Mouse (Mus musculus) heart, embryonic 13.5 days (tissue): ENCODE measurements around the gene Pogz. TPM values are rescaled to one million over a fixed set of nuclear protein-coding genes. Genes with fewer than 3 reads are reported as not detected.

ENCODE experiments used
- ATAC-seq: fragments of 200-750 bp; cut with Nextera tagmentation; 2 replicates; pipeline ENCODE4 v1.8.0; 2017; ENCODE audit warnings: moderate TSS enrichment; ENCODE audit not compliant: insufficient number of reproducible peaks, low FRiP score, low TSS enrichment; ENCODE audit errors: extremely low read depth
- H3K27ac ChIP-seq: fragments of 300-500 bp; sonication (generic); replicated peaks from 2 replicates; pipeline ENCODE4 v1.5.1; 2015; ENCODE audit warnings: moderate library complexity, mild to moderate bottlenecking, inconsistent platforms
- H3K27me3 ChIP-seq: fragments of 300-500 bp; sonication (generic); replicated peaks from 2 replicates; pipeline ENCODE4 v1.6.1; 2015; ENCODE audit warnings: mild to moderate bottlenecking, inconsistent platforms
- H3K36me3 ChIP-seq: fragments of 300-500 bp; sonication (generic); 2 replicates; pipeline ENCODE4 v1.6.1; 2015; ENCODE audit warnings: mild to moderate bottlenecking, inconsistent platforms
- H3K4me1 ChIP-seq: fragments of 300-500 bp; sonication (generic); 2 replicates; pipeline ENCODE4 v1.6.1; 2015; ENCODE audit warnings: inconsistent platforms
- H3K4me2 ChIP-seq: fragments of 300-500 bp; sonication (generic); 2 replicates; pipeline ENCODE4 v1.6.1; 2015; ENCODE audit warnings: inconsistent platforms, mild to moderate bottlenecking, moderate library complexity
- H3K4me3 ChIP-seq: fragments of 300-500 bp; sonication (generic); 2 replicates; pipeline ENCODE4 v1.5.1; 2015; ENCODE audit warnings: moderate library complexity, mild to moderate bottlenecking, inconsistent platforms
- H3K9ac ChIP-seq: fragments of 300-500 bp; sonication (generic); 2 replicates; pipeline ENCODE4 v1.6.1; 2015; ENCODE audit warnings: inconsistent platforms, mild to moderate bottlenecking, moderate library complexity
- H3K9me3 ChIP-seq: fragments of 300-500 bp; sonication (generic); 2 replicates; pipeline ENCODE4 v1.6.1; 2016; ENCODE audit warnings: inconsistent platforms
- WGBS: fragments of 180-500 bp; shearing (Covaris S2); methylation state at CpG from one replicate; pipeline ENCODE4 v1.1.7; 2015; ENCODE audit warnings: mixed read lengths; 5-methylcytosine and 5-hydroxymethylcytosine counted together
- polyA plus RNA-seq: library from polyadenylated mRNA; unstranded; fragments of >200 nt; fragmentation: Nextera tagmentation; extraction: Ambion mirVana; gene quantifications from 2 replicates; pipeline ENCODE4 v1.2.1, GENCODE M21; 2015

Gene Pogz
- polyA plus RNA-seq = 9.3 and 10.1 TPM in 2 replicates

GRCm38 (mm10) chr3:94837183-94837890, at the start of gene Pogz:
Pogz (plus strand) TSS chr3:94837567.
- Histone ChIP-seq H3K27ac (peak within 1 kb of the TSS; percentile 98), H3K4me3 (peak within 1 kb of the TSS; percentile 81), H3K36me3 (no peaks in the 10 kb centered on the region), H3K9ac (peak within 1 kb of the TSS; percentile 93), H3K9me3 (no peaks in the 10 kb centered on the region), H3K4me2 (peak within 1 kb of the TSS; percentile 77), H3K27me3 (no peaks in the 10 kb centered on the region), H3K4me1 (peaks cover 26% of the 10 kb centered on the region)
- WGBS = 1% methylated on average over 53 of the region's 57 CpGs
- peak; percentile 83 for ATAC-seq

- Histone ChIP-seq H3K36me3 (no peaks in the 10 kb centered on the region), H3K27ac (no peak overlapping the region), H3K4me2 (no peak overlapping the region), H3K9ac (no peak overlapping the region), H3K9me3 (no peaks in the 10 kb centered on the region), H3K4me1 (peaks cover 21% of the 10 kb centered on the region), H3K4me3 (no peak overlapping the region), H3K27me3 (peaks cover 23% of the 10 kb centered on the region)
- 93% methylated on average over 1 of the region's 1 CpGs for WGBS
- no peak for ATAC-seq
These were observed 48.3 kb upstream of the Pogz start for GRCm38 (mm10) chr3:94789071-94789470.

- H3K9me3 ChIP-seq = no peaks in the 10 kb centered on the region
- peaks cover 22% of the 10 kb centered on the region for H3K4me1 ChIP-seq
- H3K4me3 ChIP-seq = no peak overlapping the region
- no peaks in the 10 kb centered on the region for H3K36me3 ChIP-seq
- no peak overlapping the region for H3K4me2 ChIP-seq
- no peak overlapping the region for H3K9ac ChIP-seq
- no peak for ATAC-seq
- H3K27ac ChIP-seq = no peak overlapping the region
- H3K27me3 ChIP-seq = peaks cover 18% of the 10 kb centered on the region
- 74% methylated on average over 2 of the region's 2 CpGs for WGBS
These were observed 47.9 kb upstream of the Pogz start for GRCm38 (mm10) chr3:94789516-94789915.

- Histone ChIP-seq H3K27me3 (peaks cover 6% of the 10 kb centered on the region), H3K27ac (no peak overlapping the region), H3K4me3 (no peak overlapping the region), H3K36me3 (no peaks in the 10 kb centered on the region), H3K4me2 (no peak overlapping the region), H3K4me1 (peaks cover 13% of the 10 kb centered on the region), H3K9me3 (no peaks in the 10 kb centered on the region), H3K9ac (no peak overlapping the region)
- no peak for ATAC-seq
- WGBS = 72% methylated on average over 2 of the region's 2 CpGs
These were observed 45.1 kb upstream of the Pogz start for GRCm38 (mm10) chr3:94792258-94792657.

GRCm38 (mm10) chr3:94793672-94794071, 43.7 kb upstream of the Pogz start:
- no peaks in the 10 kb centered on the region for H3K9me3 ChIP-seq
- no peak overlapping the region for H3K9ac ChIP-seq
- H3K4me1 ChIP-seq = peaks cover 11% of the 10 kb centered on the region
- no peaks in the 10 kb centered on the region for H3K27me3 ChIP-seq
- no peak overlapping the region for H3K4me3 ChIP-seq
- no peaks in the 10 kb centered on the region for H3K36me3 ChIP-seq
- WGBS = 42% methylated on average over 2 of the region's 2 CpGs
- no peak overlapping the region for H3K27ac ChIP-seq
- no peak for ATAC-seq
- no peak overlapping the region for H3K4me2 ChIP-seq

GRCm38 (mm10) chr3:94794359-94794758, 43.0 kb upstream of the Pogz start:
- no peak overlapping the region for H3K27ac ChIP-seq
- no peaks in the 10 kb centered on the region for H3K9me3 ChIP-seq
- H3K9ac ChIP-seq = no peak overlapping the region
- no peak overlapping the region for H3K4me2 ChIP-seq
- peaks cover 11% of the 10 kb centered on the region for H3K4me1 ChIP-seq
- H3K27me3 ChIP-seq = no peaks in the 10 kb centered on the region
- ATAC-seq = no peak
- 65% methylated on average over 2 of the region's 2 CpGs for WGBS
- no peaks in the 10 kb centered on the region for H3K36me3 ChIP-seq
- H3K4me3 ChIP-seq = no peak overlapping the region

- peaks cover 14% of the 10 kb centered on the region for H3K4me1 ChIP-seq
- no peaks in the 10 kb centered on the region for H3K9me3 ChIP-seq
- no peaks in the 10 kb centered on the region for H3K36me3 ChIP-seq
- H3K4me3 ChIP-seq = no peak overlapping the region
- WGBS = 51% methylated on average over 7 of the region's 7 CpGs
- no peaks in the 10 kb centered on the region for H3K27me3 ChIP-seq
- ATAC-seq = no peak
- H3K27ac ChIP-seq = no peak overlapping the region
- H3K4me2 ChIP-seq = no peak overlapping the region
- H3K9ac ChIP-seq = no peak overlapping the region
These were observed 41.7 kb upstream of the Pogz start for GRCm38 (mm10) chr3:94795596-94796140.

GRCm38 (mm10) chr3:94796181-94796580, 41.2 kb upstream of the Pogz start:
- H3K4me1 ChIP-seq = peaks cover 14% of the 10 kb centered on the region
- ATAC-seq = no peak
- no peak overlapping the region for H3K27ac ChIP-seq

GRCm38 (mm10) chr3:94804146-94804545, 33.2 kb upstream of the Pogz start:
- H3K9ac ChIP-seq = no peak overlapping the region
- no peaks in the 10 kb centered on the region for H3K9me3 ChIP-seq
- no peak overlapping the region for H3K4me3 ChIP-seq
- no peak overlapping the region; the same call in 1 of the 2 replicates for H3K4me2 ChIP-seq
- no peaks in the 10 kb centered on the region for H3K36me3 ChIP-seq
- H3K27me3 ChIP-seq = no peaks in the 10 kb centered on the region
- WGBS = 16% methylated on average over 10 of the region's 10 CpGs
- no peak for ATAC-seq
- no peak overlapping the region for H3K27ac ChIP-seq
- peaks cover 12% of the 10 kb centered on the region for H3K4me1 ChIP-seq

More at GRCm38 (mm10) chr3:94796181-94796580, 41.2 kb upstream of the Pogz start:
- no peak overlapping the region for H3K4me2 ChIP-seq
- H3K9me3 ChIP-seq = no peaks in the 10 kb centered on the region
- H3K4me3 ChIP-seq = no peak overlapping the region
- H3K27me3 ChIP-seq = no peaks in the 10 kb centered on the region
- H3K9ac ChIP-seq = no peak overlapping the region
- no peaks in the 10 kb centered on the region for H3K36me3 ChIP-seq

GRCm38 (mm10) chr3:94804976-94805375, 32.4 kb upstream of the Pogz start:
- no peak overlapping the region for H3K4me2 ChIP-seq
- H3K4me3 ChIP-seq = no peak overlapping the region
- H3K36me3 ChIP-seq = no peaks in the 10 kb centered on the region
- ATAC-seq = no peak
- H3K9ac ChIP-seq = no peak overlapping the region
- H3K4me1 ChIP-seq = peaks cover 12% of the 10 kb centered on the region
- no peak overlapping the region for H3K27ac ChIP-seq
- H3K27me3 ChIP-seq = no peaks in the 10 kb centered on the region
- no peaks in the 10 kb centered on the region for H3K9me3 ChIP-seq
- WGBS = 76% methylated on average over 4 of the region's 4 CpGs

GRCm38 (mm10) chr3:94808296-94808695, 29.1 kb upstream of the Pogz start:
- no peaks in the 10 kb centered on the region for H3K27me3 ChIP-seq
- no peaks in the 10 kb centered on the region for H3K36me3 ChIP-seq
- no peaks in the 10 kb centered on the region for H3K9me3 ChIP-seq
- WGBS = 86% methylated on average over 1 of the region's 1 CpGs
- H3K4me1 ChIP-seq = peaks cover 14% of the 10 kb centered on the region
- ATAC-seq = no peak
- no peak overlapping the region for H3K9ac ChIP-seq
- H3K4me2 ChIP-seq = no peak overlapping the region
- no peak overlapping the region for H3K27ac ChIP-seq
- no peak overlapping the region for H3K4me3 ChIP-seq

- Histone ChIP-seq H3K27me3 (no peaks in the 10 kb centered on the region), H3K4me2 (peak overlapping the region; percentile 60), H3K4me3 (peak overlapping the region; percentile 31), H3K9me3 (no peaks in the 10 kb centered on the region), H3K4me1 (peaks cover 12% of the 10 kb centered on the region), H3K9ac (no peak overlapping the region), H3K27ac (no peak overlapping the region), H3K36me3 (no peaks in the 10 kb centered on the region)
- ATAC-seq = no peak
- WGBS = 14% methylated on average over 4 of the region's 4 CpGs
These were observed 25.7 kb upstream of the Pogz start for GRCm38 (mm10) chr3:94811628-94812027.
